Mouse (Mus musculus) C2C12 (cell line): ENCODE data around the gene Mrgpra6.

Experiments used
- CEBPB ChIP-seq: IDR thresholded peaks from one replicate; pipeline ENCODE4 v1.6.1; 2011; ENCODE audit warnings: low read depth, mild to moderate bottlenecking, control low read depth, moderate library complexity
- CTCF ChIP-seq: IDR thresholded peaks from one replicate; pipeline ENCODE4 v1.5.1; 2011; ENCODE audit not compliant: control insufficient read depth, insufficient read depth, insufficient read length
- MAX ChIP-seq: IDR thresholded peaks from one replicate; pipeline ENCODE4 v1.6.1; 2011; ENCODE audit warnings: mild to moderate bottlenecking, control low read depth
- MYOD1 ChIP-seq: IDR thresholded peaks from one replicate; pipeline ENCODE4 v1.6.1; 2011; ENCODE audit warnings: low read depth; ENCODE audit not compliant: control insufficient read depth, insufficient read length
- MYOG ChIP-seq: IDR thresholded peaks from one replicate; pipeline ENCODE4 v1.6.1; 2011; ENCODE audit not compliant: control insufficient read depth, insufficient read length; ENCODE audit errors: extremely low read depth
- USF1 ChIP-seq: IDR thresholded peaks from one replicate; pipeline ENCODE4 v1.6.1; 2011; ENCODE audit warnings: low read depth, mild to moderate bottlenecking, control low read depth, moderate library complexity

GRCm38 (mm10) chr7:47195271-47195670, 9.4 kb downstream of the Mrgpra6 start:
- TF ChIP-seq CTCF (no peak), MYOG (no peak), MAX (no peak), USF1 (no peak), CEBPB (no peak), MYOD1 (no peak)
